Mouse (Mus musculus) E14TG2a.4 (cell line): ENCODE measurements around the gene Kctd17.

Source experiments
- H3K27me3 ChIP-seq: 2 replicates; pipeline ENCODE4 v1.6.1; 2014; ENCODE audit warnings: low read length, control low read depth; ENCODE audit not compliant: insufficient read depth
- H3K36me3 ChIP-seq: 2 replicates; pipeline ENCODE4 v1.6.1; 2014; ENCODE audit warnings: low read length, control low read depth; ENCODE audit not compliant: insufficient read depth
- H3K4me1 ChIP-seq: replicated peaks from 2 replicates; pipeline ENCODE4 v1.6.1; 2014; ENCODE audit warnings: low read depth, low read length, control low read depth
- H3K4me3 ChIP-seq: replicated peaks from 2 replicates; pipeline ENCODE4 v1.5.1; 2014; ENCODE audit warnings: mild to moderate bottlenecking, low read length
- H3K9me3 ChIP-seq: 2 replicates; pipeline ENCODE4 v1.6.1; 2014; ENCODE audit warnings: low read length, control low read depth
- CTCF ChIP-seq: conservative IDR thresholded peaks from 2 replicates; pipeline ENCODE4 v1.5.1; 2014; ENCODE audit warnings: low read length
- NANOG ChIP-seq: IDR thresholded peaks from 2 replicates; pipeline ENCODE4 v1.6.1; 2014; ENCODE audit warnings: borderline replicate concordance, low read length, mixed read lengths
- POU5F1 ChIP-seq: IDR thresholded peaks from 2 replicates; pipeline ENCODE4 v1.6.1; 2014; ENCODE audit warnings: low read length, borderline replicate concordance

The Kctd17 gene

GRCm38 (mm10) chr15:78476878-78477277, 48.5 kb downstream of the Kctd17 start:
- peaks cover 5% of the 10 kb centered on the region; the same call in 1 of the 2 replicates for H3K4me1 ChIP-seq
- H3K9me3 ChIP-seq, result 0 out of 2 replicates have a peak, but pooled peaks cover 2% of the 10 kb centered on the region
- no peaks in the 10 kb centered on the region for H3K36me3 ChIP-seq
- H3K27me3 ChIP-seq, result peaks cover 35% of the 10 kb centered on the region
- TF ChIP-seq CTCF, result no peak
- TF ChIP-seq POU5F1, result no peak
- no peak for TF ChIP-seq NANOG
- H3K4me3 ChIP-seq, result no peak overlapping the region

GRCm38 (mm10) chr15:78478073-78478472, 49.7 kb downstream of the Kctd17 start:
- Histone ChIP-seq H3K36me3 (no peaks in the 10 kb centered on the region), H3K27me3 (peaks cover 33% of the 10 kb centered on the region), H3K4me3 (no peak overlapping the region), H3K4me1 (0 out of 2 replicates have a peak, but pooled peaks cover 5% of the 10 kb centered on the region), H3K9me3 (0 out of 2 replicates have a peak, but pooled peaks cover 2% of the 10 kb centered on the region)
- no peak for TF ChIP-seq NANOG
- no peak for TF ChIP-seq POU5F1
- TF ChIP-seq CTCF, result no peak

GRCm38 (mm10) chr15:78479470-78479869, 51.1 kb downstream of the Kctd17 start:
- TF ChIP-seq NANOG (no peak), POU5F1 (no peak), CTCF (no peak)
- Histone ChIP-seq H3K27me3 (peaks cover 24% of the 10 kb centered on the region; the same call in 1 of the 2 replicates), H3K9me3 (0 out of 2 replicates have a peak, but pooled peaks cover 2% of the 10 kb centered on the region), H3K36me3 (no peaks in the 10 kb centered on the region), H3K4me1 (0 out of 2 replicates have a peak, but pooled peaks cover 5% of the 10 kb centered on the region), H3K4me3 (no peak overlapping the region)

GRCm38 (mm10) chr15:78480111-78480510, 51.7 kb downstream of the Kctd17 start:
- H3K4me1 ChIP-seq, result 0 out of 2 replicates have a peak, but pooled peaks cover 5% of the 10 kb centered on the region
- H3K36me3 ChIP-seq, result no peaks in the 10 kb centered on the region
- TF ChIP-seq POU5F1 (no peak), NANOG (no peak), CTCF (no peak)
- H3K27me3 ChIP-seq, result peaks cover 23% of the 10 kb centered on the region; the same call in 1 of the 2 replicates
- no peak overlapping the region for H3K4me3 ChIP-seq
- 0 out of 2 replicates have a peak, but pooled peaks cover 2% of the 10 kb centered on the region for H3K9me3 ChIP-seq

GRCm38 (mm10) chr15:78480991-78481390, 52.6 kb downstream of the Kctd17 start:
- Histone ChIP-seq H3K36me3 (no peaks in the 10 kb centered on the region), H3K27me3 (peaks cover 19% of the 10 kb centered on the region), H3K9me3 (0 out of 2 replicates have a peak, but pooled peaks cover 2% of the 10 kb centered on the region), H3K4me3 (no peak overlapping the region), H3K4me1 (0 out of 2 replicates have a peak, but pooled peaks cover 5% of the 10 kb centered on the region)
- TF ChIP-seq POU5F1 (no peak), CTCF (no peak), NANOG (no peak)

- Histone ChIP-seq H3K27me3 (peaks cover 18% of the 10 kb centered on the region), H3K4me1 (0 out of 2 replicates have a peak, but pooled peaks cover 5% of the 10 kb centered on the region), H3K9me3 (0 out of 2 replicates have a peak, but pooled peaks cover 2% of the 10 kb centered on the region), H3K36me3 (no peaks in the 10 kb centered on the region), H3K4me3 (no peak overlapping the region)
- TF ChIP-seq NANOG (no peak), CTCF (no peak), POU5F1 (no peak)
These were observed 53.2 kb downstream of the Kctd17 start for GRCm38 (mm10) chr15:78481448-78482000.

- Histone ChIP-seq H3K36me3 (no peaks in the 10 kb centered on the region), H3K4me3 (no peak overlapping the region), H3K27me3 (peaks cover 19% of the 10 kb centered on the region), H3K9me3 (0 out of 2 replicates have a peak, but pooled peaks cover 2% of the 10 kb centered on the region), H3K4me1 (0 out of 2 replicates have a peak, but pooled peaks cover 5% of the 10 kb centered on the region)
- TF ChIP-seq POU5F1 (no peak), NANOG (no peak), CTCF (no peak)
These were observed 54.2 kb downstream of the Kctd17 start for GRCm38 (mm10) chr15:78482518-78482917.

- 0 out of 2 replicates have a peak, but pooled peaks cover 5% of the 10 kb centered on the region for H3K4me1 ChIP-seq
- H3K36me3 ChIP-seq, result no peaks in the 10 kb centered on the region
- no peak for TF ChIP-seq NANOG
- no peak for TF ChIP-seq POU5F1
- no peak for TF ChIP-seq CTCF
- H3K27me3 ChIP-seq, result peaks cover 19% of the 10 kb centered on the region
- 0 out of 2 replicates have a peak, but pooled peaks cover 2% of the 10 kb centered on the region for H3K9me3 ChIP-seq
- no peak overlapping the region for H3K4me3 ChIP-seq
These were observed 54.9 kb downstream of the Kctd17 start for GRCm38 (mm10) chr15:78483311-78483710.
